Mouse (Mus musculus): ENCODE measurements around the gene Rap1gds1.

The Rap1gds1 gene

GRCm38 (mm10) chr3:138880999-138881724 is 193.8 kb downstream of the Rap1gds1 start:
- DNase-seq (ENCODE audit: low spot score in 2 of 2), result no peak

- DNase-seq (ENCODE audit: low spot score in 2 of 2), result no peak
These were observed 197.3 kb downstream of the Rap1gds1 start for GRCm38 (mm10) chr3:138877741-138878140.

- no peak for DNase-seq (ENCODE audit: low spot score in 2 of 2)
These were observed 198.1 kb downstream of the Rap1gds1 start for GRCm38 (mm10) chr3:138876931-138877361.

GRCm38 (mm10) chr3:138876418-138876817 is 198.6 kb downstream of the Rap1gds1 start:
- DNase-seq (ENCODE audit: low spot score in 2 of 2), result no peak

GRCm38 (mm10) chr3:138875936-138876335 is 199.1 kb downstream of the Rap1gds1 start:
- no peak for DNase-seq (ENCODE audit: low spot score in 2 of 2)
